In genomic region chr9:111086995-111087606, GRCm38 (mm10) we compare ENCODE assay signal across 21 mouse cellular contexts.
"Had no signal": no experiment of that assay in that cellular context is flagged by ENCODE, and none has a peak within 500 bp of the region (broad histone marks: within the 10 kb centered on the region; RNA-seq: fewer than 3 reads in every experiment).

No protein-coding gene starts in this region.

- H3K4me3 ChIP-seq: kidney, embryonic 15.5 days; left cerebral cortex, adult 2 months; liver, embryonic 13.5 days; megakaryocyte, embryonic 14.5 days; midbrain, embryonic 10.5 days; neural tube, embryonic 12.5 days; neural tube, embryonic 15.5 days had no signal

- H3K9me3 ChIP-seq: kidney, embryonic 15.5 days; liver, embryonic 13.5 days; midbrain, embryonic 10.5 days; neural tube, embryonic 12.5 days; neural tube, embryonic 15.5 days had no signal

- H3K36me3 ChIP-seq: kidney, embryonic 15.5 days; liver, embryonic 13.5 days; midbrain, embryonic 10.5 days; neural tube, embryonic 12.5 days; neural tube, embryonic 15.5 days had no signal

- H3K9ac ChIP-seq: kidney, embryonic 15.5 days; liver, embryonic 13.5 days; neural tube, embryonic 12.5 days; neural tube, embryonic 15.5 days had no signal

- H3K27me3 ChIP-seq: kidney, embryonic 15.5 days; neural tube, embryonic 12.5 days; neural tube, embryonic 15.5 days had no signal

- DNase-seq: kidney, adult 8-10 months; kidney, postnatal 10 days; kidney, postnatal 36 days; layer of hippocampus, postnatal 36 days; liver, embryonic 13.5 days; lung, adult 2 months; lung, postnatal 14 days; lung, postnatal 4 days; midbrain, embryonic 14.5 days; right cerebral cortex, adult 18-20 months; right cerebral cortex, postnatal 14 days; right cerebral cortex, postnatal 4 days; thymus, adult 2 months; thymus, postnatal 14 days had no signal

- H3K4me1 ChIP-seq: liver, embryonic 13.5 days had no signal

- H3K4me2 ChIP-seq: kidney, embryonic 15.5 days; liver, embryonic 13.5 days; neural tube, embryonic 12.5 days; neural tube, embryonic 15.5 days had no signal

- H3K27ac ChIP-seq: kidney, embryonic 15.5 days; left cerebral cortex, adult 2 months; liver, embryonic 13.5 days; midbrain, embryonic 10.5 days; neural tube, embryonic 12.5 days; neural tube, embryonic 15.5 days; stomach, postnatal 0 days had no signal
